Mouse (Mus musculus) heart, embryonic 15.5 days (tissue): Measurements from ENCODE around the gene Hoxb3. TPM values are rescaled to one million over a fixed set of nuclear protein-coding genes. Genes with fewer than 3 reads are reported as not detected.

Experiments used
- ATAC-seq: fragments of 200-750 bp; cut with Nextera tagmentation; replicated peaks from 2 replicates; pipeline ENCODE4 v1.8.0; 2017; ENCODE audit warnings: low read depth, moderate TSS enrichment; ENCODE audit not compliant: insufficient number of reproducible peaks, insufficient read depth, low FRiP score
- H3K27ac ChIP-seq: fragments of 300-500 bp; sonication (generic); 2 replicates; pipeline ENCODE4 v1.5.1; 2015; ENCODE audit warnings: mild to moderate bottlenecking, inconsistent platforms
- H3K27me3 ChIP-seq: fragments of 300-500 bp; sonication (generic); 2 replicates; pipeline ENCODE4 v1.6.1; 2015; ENCODE audit warnings: inconsistent platforms
- H3K36me3 ChIP-seq: fragments of 300-500 bp; sonication (generic); 2 replicates; pipeline ENCODE4 v1.6.1; 2015; ENCODE audit warnings: mild to moderate bottlenecking, inconsistent platforms
- H3K4me1 ChIP-seq: fragments of 300-500 bp; sonication (generic); replicated peaks from 2 replicates; pipeline ENCODE4 v1.6.1; 2015; ENCODE audit warnings: inconsistent platforms
- H3K4me2 ChIP-seq: fragments of 300-500 bp; sonication (generic); 2 replicates; pipeline ENCODE4 v1.6.1; 2015; ENCODE audit warnings: inconsistent platforms, mild to moderate bottlenecking, moderate library complexity
- H3K4me3 ChIP-seq: fragments of 300-500 bp; sonication (generic); 2 replicates; pipeline ENCODE4 v1.5.1; 2015; ENCODE audit warnings: mild to moderate bottlenecking, inconsistent platforms
- H3K9ac ChIP-seq: fragments of 300-500 bp; sonication (generic); 2 replicates; pipeline ENCODE4 v1.6.1; 2015; ENCODE audit warnings: mild to moderate bottlenecking, inconsistent platforms
- H3K9me3 ChIP-seq: fragments of 300-500 bp; sonication (generic); replicated peaks from 2 replicates; pipeline ENCODE4 v1.6.1; 2016; ENCODE audit warnings: inconsistent platforms
- WGBS: fragments of 180-500 bp; shearing (Covaris S2); methylation state at CpG from one replicate; pipeline ENCODE4 v1.1.7; 2015; ENCODE audit warnings: mixed read lengths; 5-methylcytosine and 5-hydroxymethylcytosine counted together
- polyA plus RNA-seq: library from polyadenylated mRNA; unstranded; fragments of >200 nt; fragmentation: Nextera tagmentation; extraction: Ambion mirVana; gene quantifications from 2 replicates; pipeline ENCODE4 v1.2.1, GENCODE M21; 2015

Gene Hoxb3
- polyA plus RNA-seq, 1 experiment from 2014 or later: 0.71 TPM

- Histone ChIP-seq H3K9me3 (no peaks in the 10 kb centered on the region), H3K4me2 (peak overlapping the region; percentile 60), H3K36me3 (no peaks in the 10 kb centered on the region), H3K27me3 (peaks cover 100% of the 10 kb centered on the region), H3K9ac (peak overlapping the region; percentile 29; the same call in 1 of the 2 replicates), H3K27ac (no peak overlapping the region), H3K4me3 (peak overlapping the region; percentile 42), H3K4me1 (peaks cover 26% of the 10 kb centered on the region)
- no peak for ATAC-seq
- under 1% methylated on average over 66 of the region's 66 CpGs for WGBS
These were observed 24.0 kb upstream of the Hoxb3 start for GRCm38 (mm10) chr11:96298895-96299667.

- no peak overlapping the region for H3K27ac ChIP-seq
- H3K9me3 ChIP-seq: no peaks in the 10 kb centered on the region
- H3K4me1 ChIP-seq: peaks cover 27% of the 10 kb centered on the region
- peaks cover 100% of the 10 kb centered on the region for H3K27me3 ChIP-seq
- 3% methylated on average over 9 of the region's 9 CpGs for WGBS
- ATAC-seq: no peak
- peak overlapping the region; percentile 60 for H3K4me2 ChIP-seq
- no peak overlapping the region for H3K9ac ChIP-seq
- H3K36me3 ChIP-seq: no peaks in the 10 kb centered on the region
- peak overlapping the region; percentile 42 for H3K4me3 ChIP-seq
These were observed 23.3 kb upstream of the Hoxb3 start for GRCm38 (mm10) chr11:96299781-96300180.

- H3K9ac ChIP-seq: no peak overlapping the region
- H3K4me3 ChIP-seq: peak overlapping the region; percentile 42
- peaks cover 100% of the 10 kb centered on the region for H3K27me3 ChIP-seq
- H3K27ac ChIP-seq: no peak overlapping the region
- no peaks in the 10 kb centered on the region for H3K9me3 ChIP-seq
- H3K4me1 ChIP-seq: peaks cover 25% of the 10 kb centered on the region
- no peaks in the 10 kb centered on the region for H3K36me3 ChIP-seq
- 3% methylated on average over 35 of the region's 35 CpGs for WGBS
- peak overlapping the region; percentile 60 for H3K4me2 ChIP-seq
- no peak for ATAC-seq
These were observed 22.6 kb upstream of the Hoxb3 start for GRCm38 (mm10) chr11:96300354-96301063.

- Histone ChIP-seq H3K27me3 (peaks cover 100% of the 10 kb centered on the region), H3K36me3 (no peaks in the 10 kb centered on the region), H3K4me2 (no peak overlapping the region; the same call in 1 of the 2 replicates), H3K4me1 (peaks cover 24% of the 10 kb centered on the region), H3K4me3 (no peak overlapping the region), H3K9me3 (no peaks in the 10 kb centered on the region), H3K27ac (no peak overlapping the region), H3K9ac (no peak overlapping the region)
- WGBS: 15% methylated on average over 10 of the region's 10 CpGs
- no peak for ATAC-seq
These were observed 22.1 kb upstream of the Hoxb3 start for GRCm38 (mm10) chr11:96301064-96301431.

GRCm38 (mm10) chr11:96301837-96302236 is 21.3 kb upstream of the Hoxb3 start:
- Histone ChIP-seq H3K27me3 (peaks cover 100% of the 10 kb centered on the region), H3K36me3 (no peaks in the 10 kb centered on the region), H3K27ac (no peak overlapping the region), H3K4me3 (no peak overlapping the region), H3K4me2 (no peak overlapping the region), H3K9me3 (no peaks in the 10 kb centered on the region), H3K4me1 (peaks cover 24% of the 10 kb centered on the region), H3K9ac (no peak overlapping the region)
- no peak for ATAC-seq
- 9% methylated on average over 15 of the region's 15 CpGs for WGBS

GRCm38 (mm10) chr11:96302381-96303150 is 20.6 kb upstream of the Hoxb3 start:
- no peak overlapping the region for H3K9ac ChIP-seq
- no peak for ATAC-seq
- peaks cover 24% of the 10 kb centered on the region for H3K4me1 ChIP-seq
- peak overlapping the region; percentile 50 for H3K4me2 ChIP-seq
- no peaks in the 10 kb centered on the region for H3K9me3 ChIP-seq
- no peak overlapping the region for H3K27ac ChIP-seq
- 13% methylated on average over 23 of the region's 23 CpGs for WGBS
- H3K27me3 ChIP-seq: peaks cover 100% of the 10 kb centered on the region
- no peaks in the 10 kb centered on the region for H3K36me3 ChIP-seq
- H3K4me3 ChIP-seq: no peak overlapping the region

GRCm38 (mm10) chr11:96303151-96304099 is 19.7 kb upstream of the Hoxb3 start, which contains the start of gene Hoxb5:
Gene Hoxb5 (plus strand): TSS chr11:96303336.
- peak within 1 kb of the TSS; percentile 34; the same call in 1 of the 2 replicates for H3K9ac ChIP-seq
- peaks cover 100% of the 10 kb centered on the region for H3K27me3 ChIP-seq
- no peak; the same call in 1 of the 2 replicates for ATAC-seq
- no peaks in the 10 kb centered on the region for H3K36me3 ChIP-seq
- H3K4me2 ChIP-seq: peak within 1 kb of the TSS; percentile 50
- WGBS: under 1% methylated on average over 69 of the region's 69 CpGs
- peaks cover 24% of the 10 kb centered on the region for H3K4me1 ChIP-seq
- H3K27ac ChIP-seq: peak within 1 kb of the TSS; percentile 11; the same call in 1 of the 2 replicates
- no peaks in the 10 kb centered on the region for H3K9me3 ChIP-seq
- H3K4me3 ChIP-seq: peak within 1 kb of the TSS; percentile 40

- peak overlapping the region; percentile 40 for H3K4me3 ChIP-seq
- H3K27ac ChIP-seq: no peak overlapping the region
- no peaks in the 10 kb centered on the region for H3K36me3 ChIP-seq
- H3K4me1 ChIP-seq: peaks cover 19% of the 10 kb centered on the region
- 6% methylated on average over 38 of the region's 38 CpGs for WGBS
- H3K9me3 ChIP-seq: no peaks in the 10 kb centered on the region
- peaks cover 100% of the 10 kb centered on the region for H3K27me3 ChIP-seq
- H3K4me2 ChIP-seq: peak overlapping the region; percentile 50
- H3K9ac ChIP-seq: no peak overlapping the region
- ATAC-seq: no peak
These were observed 18.5 kb upstream of the Hoxb3 start for GRCm38 (mm10) chr11:96304381-96305195.

- no peak overlapping the region; the same call in 1 of the 2 replicates for H3K4me2 ChIP-seq
- H3K36me3 ChIP-seq: no peaks in the 10 kb centered on the region
- no peaks in the 10 kb centered on the region for H3K9me3 ChIP-seq
- H3K4me1 ChIP-seq: peaks cover 14% of the 10 kb centered on the region
- H3K27me3 ChIP-seq: peaks cover 100% of the 10 kb centered on the region
- WGBS: 70% methylated on average over 6 of the region's 6 CpGs
- ATAC-seq: no peak
- H3K27ac ChIP-seq: no peak overlapping the region
- H3K4me3 ChIP-seq: no peak overlapping the region
- no peak overlapping the region for H3K9ac ChIP-seq
These were observed 17.5 kb upstream of the Hoxb3 start for GRCm38 (mm10) chr11:96305505-96306182.
